Mouse (Mus musculus) neural tube, embryonic 14.5 days (tissue): ENCODE measurements around the gene Slc25a17. TPM values are rescaled to one million over a fixed set of nuclear protein-coding genes. Genes with fewer than 3 reads are reported as not detected.

ENCODE experiments used
- ATAC-seq: fragments of 200-750 bp; cut with Nextera tagmentation; 2 replicates; pipeline ENCODE4 v1.8.0; 2017; ENCODE audit warnings: low read depth, mild to moderate bottlenecking, moderate TSS enrichment, moderate library complexity
- H3K27ac ChIP-seq: fragments of 300-500 bp; sonication (generic); 2 replicates; pipeline ENCODE4 v1.5.1; 2014; ENCODE audit warnings: low read depth, mild to moderate bottlenecking, control low read depth, low read length, moderate library complexity, mixed read lengths
- H3K27me3 ChIP-seq: fragments of 300-500 bp; sonication (generic); 2 replicates; pipeline ENCODE4 v1.6.1; 2014; ENCODE audit warnings: low read length; ENCODE audit not compliant: control insufficient read depth, insufficient read depth
- H3K36me3 ChIP-seq: fragments of 300-500 bp; sonication (generic); 2 replicates; pipeline ENCODE4 v1.6.1; 2014; ENCODE audit warnings: low read length, mixed read lengths; ENCODE audit not compliant: control insufficient read depth, insufficient read depth
- H3K4me1 ChIP-seq: fragments of 300-500 bp; sonication (generic); 2 replicates; pipeline ENCODE4 v1.6.1; 2014; ENCODE audit warnings: low read length; ENCODE audit not compliant: control insufficient read depth, insufficient read depth
- H3K4me2 ChIP-seq: fragments of 300-500 bp; sonication (generic); 2 replicates; pipeline ENCODE4 v1.6.1; 2014; ENCODE audit warnings: mild to moderate bottlenecking, low read depth, low read length, control low read depth
- H3K4me3 ChIP-seq: fragments of 300-500 bp; sonication (generic); 2 replicates; pipeline ENCODE4 v1.5.1; 2014; ENCODE audit warnings: low read depth, low read length, control low read depth, mixed read lengths
- H3K9ac ChIP-seq: fragments of 300-500 bp; sonication (generic); replicated peaks from 2 replicates; pipeline ENCODE4 v1.6.1; 2014; ENCODE audit warnings: low read depth, mild to moderate bottlenecking, control low read depth, low read length, mixed read lengths
- H3K9me3 ChIP-seq: fragments of 300-500 bp; sonication (generic); 2 replicates; pipeline ENCODE4 v1.6.1; 2016; ENCODE audit warnings: low read length; ENCODE audit not compliant: control insufficient read depth
- WGBS: fragments of 180-500 bp; shearing (Covaris S2); extraction: QIAGEN DNeasy Blood & Tissue Kit; methylation state at CpG from one replicate; pipeline ENCODE4 v1.1.7; 2014; 5-methylcytosine and 5-hydroxymethylcytosine counted together
- polyA plus RNA-seq: library from polyadenylated mRNA; unstranded; fragments of >200 nt; fragmentation: Nextera tagmentation; extraction: Ambion mirVana; gene quantifications from 2 replicates; pipeline ENCODE4 v1.2.1, GENCODE M21; 2014

Gene Slc25a17
- polyA plus RNA-seq, 1 experiment from 2014 or later, result 157 TPM

GRCm38 (mm10) chr15:81302151-81302808 lies 58.3 kb downstream of the Slc25a17 start:
- ATAC-seq, result no peak
- Histone ChIP-seq H3K27ac (no peak overlapping the region), H3K4me2 (no peak overlapping the region), H3K9me3 (no peaks in the 10 kb centered on the region), H3K36me3 (no peaks in the 10 kb centered on the region), H3K4me3 (no peak overlapping the region), H3K9ac (no peak overlapping the region), H3K4me1 (no peaks in the 10 kb centered on the region), H3K27me3 (no peaks in the 10 kb centered on the region)
- 62% methylated on average over 13 of the region's 13 CpGs for WGBS

- no peaks in the 10 kb centered on the region for H3K27me3 ChIP-seq
- H3K9me3 ChIP-seq, result no peaks in the 10 kb centered on the region
- no peaks in the 10 kb centered on the region for H3K36me3 ChIP-seq
- no peak overlapping the region for H3K9ac ChIP-seq
- no peak overlapping the region for H3K27ac ChIP-seq
- no peak overlapping the region for H3K4me3 ChIP-seq
- H3K4me1 ChIP-seq, result no peaks in the 10 kb centered on the region
- WGBS, result 45% methylated on average over 16 of the region's 16 CpGs
- no peak for ATAC-seq
- H3K4me2 ChIP-seq, result no peak overlapping the region
Measured at GRCm38 (mm10) chr15:81301193-81302070, 59.2 kb downstream of the Slc25a17 start.

- no peak overlapping the region for H3K9ac ChIP-seq
- no peaks in the 10 kb centered on the region for H3K27me3 ChIP-seq
- H3K4me1 ChIP-seq, result no peaks in the 10 kb centered on the region
- H3K4me3 ChIP-seq, result no peak overlapping the region
- WGBS, result 84% methylated on average over 3 of the region's 3 CpGs
- H3K4me2 ChIP-seq, result no peak overlapping the region
- H3K27ac ChIP-seq, result no peak overlapping the region
- ATAC-seq, result no peak
- no peaks in the 10 kb centered on the region for H3K36me3 ChIP-seq
- H3K9me3 ChIP-seq, result no peaks in the 10 kb centered on the region
Measured at GRCm38 (mm10) chr15:81300520-81301069, 60.0 kb downstream of the Slc25a17 start.

- H3K36me3 ChIP-seq, result no peaks in the 10 kb centered on the region
- no peak overlapping the region for H3K4me3 ChIP-seq
- H3K4me1 ChIP-seq, result no peaks in the 10 kb centered on the region
- no peak overlapping the region for H3K27ac ChIP-seq
- ATAC-seq, result no peak
- H3K4me2 ChIP-seq, result no peak overlapping the region
- H3K9ac ChIP-seq, result no peak overlapping the region
- H3K27me3 ChIP-seq, result no peaks in the 10 kb centered on the region
- no peaks in the 10 kb centered on the region for H3K9me3 ChIP-seq
- 91% methylated on average over 4 of the region's 4 CpGs for WGBS
Measured at GRCm38 (mm10) chr15:81299549-81299948, 61.1 kb downstream of the Slc25a17 start.

GRCm38 (mm10) chr15:81298213-81298612 lies 62.4 kb downstream of the Slc25a17 start:
- Histone ChIP-seq H3K27me3 (no peaks in the 10 kb centered on the region), H3K36me3 (no peaks in the 10 kb centered on the region), H3K9me3 (no peaks in the 10 kb centered on the region), H3K27ac (no peak overlapping the region), H3K9ac (no peak overlapping the region), H3K4me1 (no peaks in the 10 kb centered on the region), H3K4me2 (no peak overlapping the region), H3K4me3 (no peak overlapping the region)
- ATAC-seq, result no peak
- 74% methylated on average over 6 of the region's 6 CpGs for WGBS

- no peak for ATAC-seq
- Histone ChIP-seq H3K4me1 (no peaks in the 10 kb centered on the region), H3K27me3 (no peaks in the 10 kb centered on the region), H3K4me3 (no peak overlapping the region), H3K27ac (no peak overlapping the region), H3K9me3 (no peaks in the 10 kb centered on the region), H3K36me3 (no peaks in the 10 kb centered on the region), H3K4me2 (no peak overlapping the region), H3K9ac (no peak overlapping the region)
- WGBS, result 95% methylated on average over 3 of the region's 3 CpGs
Measured at GRCm38 (mm10) chr15:81297543-81297942, 63.1 kb downstream of the Slc25a17 start.

GRCm38 (mm10) chr15:81294897-81295296 lies 65.7 kb downstream of the Slc25a17 start:
- no peak overlapping the region for H3K4me3 ChIP-seq
- no peaks in the 10 kb centered on the region for H3K9me3 ChIP-seq
- H3K27me3 ChIP-seq, result no peaks in the 10 kb centered on the region
- no peaks in the 10 kb centered on the region for H3K4me1 ChIP-seq
- H3K36me3 ChIP-seq, result no peaks in the 10 kb centered on the region
- ATAC-seq, result no peak
- WGBS, result 96% methylated on average over 10 of the region's 10 CpGs
- no peak overlapping the region for H3K4me2 ChIP-seq
- no peak overlapping the region for H3K27ac ChIP-seq
- no peak overlapping the region for H3K9ac ChIP-seq

- no peaks in the 10 kb centered on the region for H3K36me3 ChIP-seq
- no peaks in the 10 kb centered on the region for H3K27me3 ChIP-seq
- H3K4me1 ChIP-seq, result no peaks in the 10 kb centered on the region
- no peak overlapping the region for H3K4me3 ChIP-seq
- 81% methylated on average over 12 of the region's 12 CpGs for WGBS
- no peak overlapping the region for H3K4me2 ChIP-seq
- no peak overlapping the region for H3K9ac ChIP-seq
- H3K27ac ChIP-seq, result no peak overlapping the region
- no peaks in the 10 kb centered on the region for H3K9me3 ChIP-seq
- no peak for ATAC-seq
Measured at GRCm38 (mm10) chr15:81294386-81294785, 66.2 kb downstream of the Slc25a17 start.

GRCm38 (mm10) chr15:81290747-81291146 lies 69.9 kb downstream of the Slc25a17 start:
- H3K4me1 ChIP-seq, result no peaks in the 10 kb centered on the region
- 91% methylated on average over 9 of the region's 9 CpGs for WGBS
- no peaks in the 10 kb centered on the region for H3K27me3 ChIP-seq
- no peak overlapping the region for H3K4me3 ChIP-seq
- ATAC-seq, result no peak
- no peak overlapping the region for H3K9ac ChIP-seq
- H3K4me2 ChIP-seq, result no peak overlapping the region
- no peak overlapping the region for H3K27ac ChIP-seq
- no peaks in the 10 kb centered on the region for H3K36me3 ChIP-seq
- no peaks in the 10 kb centered on the region for H3K9me3 ChIP-seq
